Mouse (Mus musculus): Measurements from ENCODE around the gene Gm26602. TPM values are rescaled to one million over a fixed set of nuclear protein-coding genes. Genes with fewer than 3 reads are reported as not detected.

Gm26602 gene
- 7.4 TPM in 1 of 2 replicates, not detected in the other for polyA plus RNA-seq (2014; fragmentation: Nextera tagmentation; extraction: Ambion mirVana)

DNA sequence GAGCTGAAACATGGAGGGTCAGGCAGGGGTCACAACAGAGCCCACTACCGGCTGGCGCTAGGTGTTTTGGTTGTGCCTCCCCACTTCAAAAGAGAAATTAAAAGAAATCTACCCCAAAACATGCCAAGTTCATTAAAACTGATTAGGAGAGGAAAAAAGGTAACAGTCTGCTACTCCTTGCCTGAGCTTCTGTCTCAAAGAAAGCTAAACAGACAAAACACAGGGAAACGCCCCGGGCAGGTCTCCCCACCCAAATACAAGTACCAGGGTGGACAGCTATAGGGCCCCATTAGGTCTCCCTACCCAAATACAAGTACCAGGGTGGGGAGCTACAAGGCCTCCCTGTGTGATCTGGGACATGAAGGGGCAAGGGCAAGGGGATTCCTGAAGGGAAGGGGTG lies at the start of gene Gm26602:
Gene Gm26602 (plus strand): TSS at position 301 of the 400 bp plus-strand sequence.
- Histone ChIP-seq H3K36me3 (ENCODE audit: control insufficient read depth, insufficient read depth, low read length) (peaks cover 14% of the 10 kb centered on the region), H3K27ac (ENCODE audit: low read depth, low read length) (peak within 1 kb of the TSS; percentile 56), H3K27me3 (replicated peaks; ENCODE audit: control insufficient read depth, insufficient read depth, low read length) (no peaks in the 10 kb centered on the region), H3K4me1 (replicated peaks; ENCODE audit: control insufficient read depth, insufficient read depth, low read length) (peaks cover 30% of the 10 kb centered on the region), H3K9ac (ENCODE audit: low read depth, low read length) (no peak within 1 kb of the TSS), H3K4me2 (no peak within 1 kb of the TSS), H3K9me3 (ENCODE audit: control insufficient read depth, low read length) (no peaks in the 10 kb centered on the region), H3K4me3 (ENCODE audit: low read depth, low read length) (no peak within 1 kb of the TSS)
- DNase-seq (ENCODE audit: low spot score) (no peak), ATAC-seq (replicated peaks; ENCODE audit: low FRiP score) (no peak)
- 95% methylated on average over 4 of the region's 4 CpGs for WGBS

DNA sequence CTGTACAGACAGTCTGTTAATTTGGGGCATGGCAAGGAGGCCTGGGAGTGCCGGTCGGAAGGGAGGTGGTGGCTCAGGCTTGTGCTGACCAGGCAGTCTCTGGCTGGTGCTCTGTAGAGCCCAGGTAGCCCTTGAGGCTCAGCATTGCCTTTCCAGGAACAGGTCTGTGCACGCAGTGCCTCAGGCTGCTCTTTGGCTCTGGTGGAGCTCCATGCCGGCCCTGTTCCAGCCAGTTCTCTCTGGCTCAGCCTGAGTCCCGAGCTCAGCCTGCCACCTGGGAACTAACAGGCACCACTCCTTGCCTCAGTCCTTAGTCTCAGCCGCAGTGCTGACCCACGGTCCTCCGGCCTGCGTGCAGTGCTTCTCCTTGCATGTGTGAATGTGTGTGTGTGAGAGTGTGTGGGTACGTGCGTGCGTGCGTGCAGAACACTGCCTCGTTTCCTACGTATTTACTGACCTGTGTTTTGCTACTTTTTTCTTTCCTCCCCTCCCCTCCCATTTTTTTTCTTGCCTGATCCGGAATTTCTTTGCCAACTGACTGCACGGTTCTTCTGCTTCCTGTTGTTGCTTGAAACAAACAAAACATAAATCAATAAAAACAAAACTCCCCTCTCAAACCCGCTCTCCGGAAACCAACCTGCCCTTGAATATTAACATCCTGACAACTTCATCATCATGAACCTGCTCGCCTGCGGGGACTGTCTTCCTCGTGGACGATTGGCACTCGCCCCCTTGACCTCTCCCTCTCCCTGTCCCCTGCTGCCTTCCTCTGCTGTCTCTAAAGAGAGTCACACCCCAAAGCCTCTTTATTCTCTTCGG lies 49.2 kb upstream of the Gm26602 start:
- no peaks in the 10 kb centered on the region for H3K27me3 ChIP-seq (replicated peaks; ENCODE audit: control insufficient read depth, insufficient read depth, low read length)
- peaks cover 67% of the 10 kb centered on the region for H3K36me3 ChIP-seq (ENCODE audit: control insufficient read depth, insufficient read depth, low read length)
- no peak for DNase-seq (ENCODE audit: low spot score)
- ATAC-seq (replicated peaks; ENCODE audit: low FRiP score): no peak
- 85% methylated on average over 25 of the region's 25 CpGs for WGBS
- H3K9me3 ChIP-seq (ENCODE audit: control insufficient read depth, low read length): no peaks in the 10 kb centered on the region
- no peak overlapping the region for H3K4me3 ChIP-seq (ENCODE audit: low read depth, low read length)
- H3K4me2 ChIP-seq: no peak overlapping the region
- H3K9ac ChIP-seq (ENCODE audit: low read depth, low read length): no peak overlapping the region
- H3K27ac ChIP-seq (ENCODE audit: low read depth, low read length): no peak overlapping the region
- H3K4me1 ChIP-seq (replicated peaks; ENCODE audit: control insufficient read depth, insufficient read depth, low read length): peaks cover 18% of the 10 kb centered on the region

DNA sequence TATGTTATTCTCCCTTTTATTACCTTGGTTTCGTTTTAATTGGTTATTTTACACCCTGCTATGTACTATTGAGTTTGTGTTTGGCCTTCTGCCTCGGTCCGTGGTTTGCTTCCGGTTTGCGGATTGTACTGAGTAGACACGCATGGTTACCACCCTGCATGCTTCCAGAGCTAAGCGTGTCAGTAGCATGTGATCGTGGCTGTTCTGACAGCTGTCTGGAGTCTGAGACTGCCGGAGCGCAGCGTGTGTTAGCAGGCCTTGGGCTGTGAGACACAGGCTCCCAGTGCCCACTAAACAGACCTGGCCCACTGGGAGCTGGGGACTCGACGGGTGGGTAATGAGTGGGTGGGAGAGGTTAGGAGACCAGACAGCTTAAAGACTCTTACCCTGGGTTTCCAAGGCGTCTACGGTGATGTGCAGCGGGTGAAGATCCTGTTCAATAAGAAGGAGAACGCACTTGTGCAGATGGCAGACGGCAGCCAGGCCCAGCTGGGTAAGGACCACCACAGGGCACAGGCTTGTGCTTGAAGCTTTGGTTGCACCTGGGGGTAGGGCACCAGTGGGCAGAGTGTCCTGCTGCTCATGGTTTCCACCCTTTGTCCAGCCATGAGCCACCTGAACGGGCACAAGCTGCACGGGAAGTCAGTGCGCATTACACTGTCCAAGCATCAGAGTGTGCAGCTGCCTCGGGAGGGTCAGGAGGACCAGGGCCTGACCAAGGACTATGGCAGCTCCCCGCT lies 48.4 kb upstream of the Gm26602 start:
- Histone ChIP-seq H3K4me2 (no peak overlapping the region), H3K9me3 (ENCODE audit: control insufficient read depth, low read length) (no peaks in the 10 kb centered on the region), H3K27me3 (replicated peaks; ENCODE audit: control insufficient read depth, insufficient read depth, low read length) (no peaks in the 10 kb centered on the region), H3K27ac (ENCODE audit: low read depth, low read length) (no peak overlapping the region), H3K4me1 (replicated peaks; ENCODE audit: control insufficient read depth, insufficient read depth, low read length) (peaks cover 10% of the 10 kb centered on the region), H3K9ac (ENCODE audit: low read depth, low read length) (no peak overlapping the region), H3K4me3 (ENCODE audit: low read depth, low read length) (no peak overlapping the region), H3K36me3 (ENCODE audit: control insufficient read depth, insufficient read depth, low read length) (peaks cover 59% of the 10 kb centered on the region)
- ATAC-seq (replicated peaks; ENCODE audit: low FRiP score) (no peak), DNase-seq (ENCODE audit: low spot score) (no peak)
- 92% methylated on average over 23 of the region's 23 CpGs for WGBS

DNA sequence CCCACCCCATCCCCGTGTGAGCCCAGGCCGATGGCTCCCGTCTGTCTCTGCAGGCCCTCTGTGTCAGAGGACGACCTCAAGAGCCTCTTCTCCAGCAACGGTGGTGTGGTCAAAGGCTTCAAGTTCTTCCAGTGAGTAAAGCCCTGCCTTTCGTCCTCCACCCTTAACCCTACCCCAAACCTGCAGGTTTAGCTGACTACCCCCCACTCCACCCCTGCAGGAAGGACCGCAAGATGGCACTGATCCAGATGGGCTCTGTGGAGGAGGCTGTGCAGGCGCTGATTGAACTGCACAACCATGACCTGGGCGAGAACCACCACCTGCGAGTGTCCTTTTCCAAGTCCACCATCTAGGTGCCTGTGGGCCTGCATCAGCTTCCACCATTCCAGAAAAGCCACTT lies 47.7 kb upstream of the Gm26602 start:
- Histone ChIP-seq H3K36me3 (ENCODE audit: control insufficient read depth, insufficient read depth, low read length) (peaks cover 54% of the 10 kb centered on the region), H3K9me3 (ENCODE audit: control insufficient read depth, low read length) (no peaks in the 10 kb centered on the region), H3K9ac (ENCODE audit: low read depth, low read length) (no peak overlapping the region), H3K4me2 (no peak overlapping the region), H3K4me3 (ENCODE audit: low read depth, low read length) (no peak overlapping the region), H3K4me1 (replicated peaks; ENCODE audit: control insufficient read depth, insufficient read depth, low read length) (peaks cover 3% of the 10 kb centered on the region), H3K27ac (ENCODE audit: low read depth, low read length) (no peak overlapping the region), H3K27me3 (replicated peaks; ENCODE audit: control insufficient read depth, insufficient read depth, low read length) (no peaks in the 10 kb centered on the region)
- ATAC-seq (replicated peaks; ENCODE audit: low FRiP score): no peak
- 76% methylated on average over 10 of the region's 10 CpGs for WGBS
- DNase-seq (ENCODE audit: low spot score): no peak

DNA sequence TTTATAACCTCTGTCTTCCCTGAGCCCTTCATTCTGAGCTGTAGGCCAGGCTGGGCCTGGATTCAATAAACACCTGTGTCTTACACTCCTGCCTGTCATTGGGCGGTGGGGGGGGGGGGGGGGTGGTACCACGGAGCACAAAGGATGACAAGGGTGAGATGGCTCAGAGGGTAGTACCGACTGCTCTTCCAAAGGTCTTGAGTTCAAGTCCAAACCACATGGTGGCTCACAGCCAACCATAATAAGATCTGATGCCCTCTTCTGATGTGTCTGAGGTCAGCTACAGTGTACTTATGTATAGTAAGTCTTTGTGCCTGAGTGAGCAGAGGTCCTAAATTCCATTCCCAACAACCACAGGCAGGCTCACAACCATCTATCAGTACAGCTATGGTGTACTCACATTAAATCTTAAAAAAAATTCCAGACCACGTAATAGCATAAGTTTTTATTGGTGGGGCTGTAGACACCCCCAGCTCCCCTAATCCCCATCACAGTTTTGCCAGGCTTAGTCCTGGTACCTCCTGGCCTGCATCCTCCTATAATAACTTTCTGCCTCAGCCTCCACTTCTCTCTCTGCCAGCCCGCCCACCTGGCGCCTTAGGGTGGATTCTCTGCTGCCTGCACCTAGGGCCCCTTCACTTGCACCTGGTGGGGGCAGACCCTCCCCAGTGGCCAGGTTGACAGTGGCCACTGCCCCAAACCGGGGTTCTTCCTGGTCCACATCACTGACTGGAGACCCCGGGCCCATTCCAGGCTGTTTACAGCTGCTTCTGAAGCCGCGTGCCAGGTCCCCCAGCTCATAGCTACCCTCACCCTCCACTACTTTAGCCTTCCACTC lies 46.1 kb upstream of the Gm26602 start:
- Histone ChIP-seq H3K4me3 (ENCODE audit: low read depth, low read length) (no peak overlapping the region), H3K36me3 (ENCODE audit: control insufficient read depth, insufficient read depth, low read length) (peaks cover 42% of the 10 kb centered on the region), H3K4me2 (no peak overlapping the region), H3K9ac (ENCODE audit: low read depth, low read length) (no peak overlapping the region), H3K9me3 (ENCODE audit: control insufficient read depth, low read length) (no peaks in the 10 kb centered on the region), H3K4me1 (replicated peaks; ENCODE audit: control insufficient read depth, insufficient read depth, low read length) (no peaks in the 10 kb centered on the region; the same call in 1 of the 2 replicates), H3K27me3 (replicated peaks; ENCODE audit: control insufficient read depth, insufficient read depth, low read length) (no peaks in the 10 kb centered on the region), H3K27ac (ENCODE audit: low read depth, low read length) (no peak overlapping the region)
- DNase-seq (ENCODE audit: low spot score) (peak; percentile 34), ATAC-seq (replicated peaks; ENCODE audit: low FRiP score) (peak; percentile 27)
- 58% methylated on average over 10 of the region's 10 CpGs for WGBS

DNA sequence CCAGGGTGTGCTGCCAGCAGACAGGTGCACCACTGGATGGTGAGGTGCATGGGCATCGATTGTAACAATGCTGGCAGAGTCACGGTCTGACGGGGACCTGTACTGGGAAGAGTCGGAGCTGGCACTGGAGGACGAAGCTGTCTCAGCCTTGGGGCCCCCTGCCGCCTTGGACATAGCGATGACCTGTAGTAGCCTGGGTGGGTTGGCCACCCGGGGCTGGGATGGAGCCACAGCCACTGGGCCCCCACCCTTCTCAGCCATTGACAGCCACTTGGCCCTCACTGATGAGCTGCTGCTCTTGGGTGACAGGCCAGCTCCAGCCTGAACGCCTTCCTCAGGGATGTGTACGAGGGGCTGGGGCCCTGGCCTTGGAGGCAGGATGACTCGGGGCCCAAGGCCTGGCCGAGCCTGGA lies 45.5 kb upstream of the Gm26602 start:
- WGBS: 61% methylated on average over 12 of the region's 12 CpGs
- peak; percentile 64 for DNase-seq (ENCODE audit: low spot score)
- peak; percentile 38; the same call in 1 of the 2 replicates for ATAC-seq (replicated peaks; ENCODE audit: low FRiP score)
- H3K4me1 ChIP-seq (replicated peaks; ENCODE audit: control insufficient read depth, insufficient read depth, low read length): no peaks in the 10 kb centered on the region; the same call in 1 of the 2 replicates
- H3K4me2 ChIP-seq: no peak overlapping the region
- H3K9ac ChIP-seq (ENCODE audit: low read depth, low read length): no peak overlapping the region
- H3K9me3 ChIP-seq (ENCODE audit: control insufficient read depth, low read length): no peaks in the 10 kb centered on the region
- H3K36me3 ChIP-seq (ENCODE audit: control insufficient read depth, insufficient read depth, low read length): peaks cover 36% of the 10 kb centered on the region
- no peaks in the 10 kb centered on the region for H3K27me3 ChIP-seq (replicated peaks; ENCODE audit: control insufficient read depth, insufficient read depth, low read length)
- H3K4me3 ChIP-seq (ENCODE audit: low read depth, low read length): no peak overlapping the region
- H3K27ac ChIP-seq (ENCODE audit: low read depth, low read length): no peak overlapping the region

DNA sequence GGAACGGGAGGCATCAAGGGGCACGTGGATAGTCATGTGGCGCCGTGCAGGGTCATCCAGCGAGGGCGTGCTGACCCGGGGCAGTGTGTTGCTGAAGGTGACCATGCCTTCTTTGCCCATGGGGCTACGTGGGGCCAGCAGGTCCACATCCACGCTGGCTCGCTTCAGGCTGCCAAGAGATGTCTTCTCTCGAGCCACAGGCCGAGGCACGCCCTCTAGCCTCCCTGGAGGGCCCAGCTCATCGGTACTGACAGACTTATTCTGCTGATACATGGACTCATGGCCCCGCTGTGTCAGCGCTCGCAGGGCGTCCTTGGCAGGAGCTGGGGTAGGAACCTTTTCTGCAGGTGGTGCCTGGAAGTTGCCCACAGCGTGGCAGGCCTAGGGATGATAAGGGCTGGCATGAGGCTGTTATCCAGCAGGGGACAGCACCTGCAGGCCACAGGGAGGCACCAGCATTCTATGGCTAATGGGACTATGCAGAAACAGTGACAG lies 44.8 kb upstream of the Gm26602 start:
- DNase-seq (ENCODE audit: low spot score): no peak
- Histone ChIP-seq H3K9ac (ENCODE audit: low read depth, low read length) (no peak overlapping the region), H3K36me3 (ENCODE audit: control insufficient read depth, insufficient read depth, low read length) (peaks cover 30% of the 10 kb centered on the region), H3K27me3 (replicated peaks; ENCODE audit: control insufficient read depth, insufficient read depth, low read length) (no peaks in the 10 kb centered on the region), H3K9me3 (ENCODE audit: control insufficient read depth, low read length) (no peaks in the 10 kb centered on the region), H3K27ac (ENCODE audit: low read depth, low read length) (no peak overlapping the region), H3K4me2 (no peak overlapping the region), H3K4me1 (replicated peaks; ENCODE audit: control insufficient read depth, insufficient read depth, low read length) (no peaks in the 10 kb centered on the region; the same call in 1 of the 2 replicates), H3K4me3 (ENCODE audit: low read depth, low read length) (no peak overlapping the region)
- WGBS: 78% methylated on average over 19 of the region's 19 CpGs
- no peak for ATAC-seq (replicated peaks; ENCODE audit: low FRiP score)

DNA sequence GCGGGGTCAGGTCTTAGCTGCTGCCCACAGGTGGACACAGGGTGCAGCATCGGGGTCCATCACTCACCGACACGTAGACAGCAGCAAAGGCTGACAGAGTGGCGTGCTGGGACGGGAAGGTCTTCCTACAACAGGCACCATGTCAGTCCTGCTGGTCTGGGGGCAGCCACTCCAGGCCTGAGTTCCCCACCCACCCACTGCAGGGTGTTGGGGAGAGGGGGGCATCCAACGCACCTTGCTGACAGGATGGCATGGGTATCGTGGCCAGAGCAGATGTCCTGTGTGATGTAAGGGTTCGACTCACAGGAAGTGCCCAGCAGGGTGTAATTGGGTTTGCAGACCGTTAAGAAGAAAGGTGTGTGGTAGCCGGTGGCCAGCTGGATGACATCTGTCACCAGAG lies 44.1 kb upstream of the Gm26602 start:
- H3K4me1 ChIP-seq (replicated peaks; ENCODE audit: control insufficient read depth, insufficient read depth, low read length): no peaks in the 10 kb centered on the region; the same call in 1 of the 2 replicates
- 81% methylated on average over 11 of the region's 11 CpGs for WGBS
- no peaks in the 10 kb centered on the region for H3K9me3 ChIP-seq (ENCODE audit: control insufficient read depth, low read length)
- DNase-seq (ENCODE audit: low spot score): no peak
- no peak overlapping the region for H3K9ac ChIP-seq (ENCODE audit: low read depth, low read length)
- no peak for ATAC-seq (replicated peaks; ENCODE audit: low FRiP score)
- H3K4me3 ChIP-seq (ENCODE audit: low read depth, low read length): no peak overlapping the region
- no peaks in the 10 kb centered on the region for H3K27me3 ChIP-seq (replicated peaks; ENCODE audit: control insufficient read depth, insufficient read depth, low read length)
- H3K4me2 ChIP-seq: no peak overlapping the region
- peaks cover 22% of the 10 kb centered on the region for H3K36me3 ChIP-seq (ENCODE audit: control insufficient read depth, insufficient read depth, low read length)
- no peak overlapping the region for H3K27ac ChIP-seq (ENCODE audit: low read depth, low read length)
